Mouse (Mus musculus) layer of hippocampus, postnatal 14 days (tissue): ENCODE measurements around the gene 4930578G10Rik. TPM values are rescaled to one million over a fixed set of nuclear protein-coding genes. Genes with fewer than 3 reads are reported as not detected.
A peak's percentile ranks its signal among the peaks of the same experiment; 100 is the strongest.
"Not testable (repeated sequence)": the region's sequence is repeated elsewhere in the genome, so short reads cannot be mapped to it uniquely, and the experiment has no call there.

Source experiments
- DNase-seq, 2 experiments: peaks; one replicate each; pipeline ENCODE4 v3.0.0; 2021 to 2022; ENCODE audit warnings: low spot score in 2 of 2, mixed read lengths in 1 of 2
- long read RNA-seq, 2 experiments: library from polyadenylated mRNA; stranded (forward); transcript quantifications; one replicate each; pipeline ENCODE4 v2.0.0; 2021
- total RNA-seq, 2 experiments: library from RNA; stranded (reverse); gene quantifications; 2 replicates each; pipeline ENCODE4 v1.2.3; 2021

Gene 4930578G10Rik
- total RNA-seq: 1 to 10 TPM; 1.4 to 2.2 TPM
- long read RNA-seq, experiment 1: 0 reads
- long read RNA-seq, experiment 2, partial matches to known transcripts: 0 of 2 reads
- long read RNA-seq, experiment 2, other reads (novel, unspliced or antisense): 2 of 2 reads

DNA sequence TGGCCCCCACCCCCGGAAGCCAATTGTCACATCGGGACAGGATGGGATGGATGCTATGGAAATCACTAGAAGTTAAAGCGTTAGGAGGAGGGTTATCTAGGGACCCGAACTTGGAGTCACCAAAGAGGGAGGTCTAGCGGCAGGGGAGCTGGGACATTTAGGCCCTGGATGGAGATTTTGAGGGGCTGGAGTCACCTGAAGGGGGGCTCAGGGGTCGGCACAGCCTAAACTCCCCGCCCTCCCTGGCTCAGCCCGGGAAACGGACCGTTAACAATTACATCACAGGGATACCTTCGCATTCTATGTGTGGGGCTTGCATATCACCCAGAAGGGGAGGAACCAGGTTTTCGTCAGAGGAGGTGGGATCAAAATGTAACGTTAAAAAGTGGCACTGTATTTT, at the start of gene 4930578G10Rik:
4930578G10Rik (plus strand) TSS at position 301 of the 400 bp plus-strand sequence.
- not testable (repeated sequence) for DNase-seq

DNA sequence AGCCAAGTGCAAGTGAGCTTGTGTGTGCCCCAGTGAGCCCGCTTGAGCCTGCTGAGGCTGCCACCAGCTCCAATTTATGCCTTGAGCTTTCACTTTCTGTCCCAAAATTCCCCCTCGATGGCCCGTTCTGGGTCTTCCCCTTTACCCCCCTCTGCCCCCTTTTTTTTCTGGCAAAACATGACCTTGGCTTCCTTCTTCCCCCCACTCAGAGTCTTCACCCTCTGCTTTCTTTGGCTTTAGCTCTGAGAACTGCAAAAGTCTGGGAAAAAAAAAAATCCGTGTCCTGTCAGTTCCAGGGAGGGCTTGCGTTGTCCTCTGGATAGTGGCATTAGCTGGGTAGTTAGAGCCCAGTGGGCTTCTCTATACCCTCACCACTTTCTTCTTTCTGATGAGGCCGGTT, 21.1 kb downstream of the 4930578G10Rik start, which contains the start of gene Ccl19:
Ccl19 (minus strand) TSS at position 101 of the 400 bp plus-strand sequence.
- not testable (repeated sequence) for DNase-seq

DNA sequence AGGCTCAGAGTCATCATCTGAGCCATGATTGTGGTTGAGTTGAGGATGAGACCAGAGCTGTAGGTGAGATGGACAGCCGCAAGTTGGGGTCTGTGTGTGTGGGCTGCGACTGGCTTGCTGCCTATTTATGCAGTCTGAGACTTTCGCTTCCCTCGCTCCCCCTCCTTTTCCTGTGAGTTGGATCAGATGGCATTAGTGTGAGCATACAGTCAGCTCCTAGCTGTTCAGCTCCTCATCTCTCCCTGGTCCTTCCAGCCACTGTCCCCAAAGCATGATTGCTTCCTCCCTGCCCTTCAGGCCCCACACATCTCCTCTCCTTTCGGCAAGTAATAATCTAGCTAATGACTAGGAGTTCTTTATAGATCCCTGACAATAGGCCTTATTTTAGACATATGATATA, 38.5 kb downstream of the 4930578G10Rik start, which contains the start of gene Ccl21a:
Ccl21a (minus strand) TSS at position 101 of the 400 bp plus-strand sequence.
- not testable (repeated sequence) for DNase-seq

DNA sequence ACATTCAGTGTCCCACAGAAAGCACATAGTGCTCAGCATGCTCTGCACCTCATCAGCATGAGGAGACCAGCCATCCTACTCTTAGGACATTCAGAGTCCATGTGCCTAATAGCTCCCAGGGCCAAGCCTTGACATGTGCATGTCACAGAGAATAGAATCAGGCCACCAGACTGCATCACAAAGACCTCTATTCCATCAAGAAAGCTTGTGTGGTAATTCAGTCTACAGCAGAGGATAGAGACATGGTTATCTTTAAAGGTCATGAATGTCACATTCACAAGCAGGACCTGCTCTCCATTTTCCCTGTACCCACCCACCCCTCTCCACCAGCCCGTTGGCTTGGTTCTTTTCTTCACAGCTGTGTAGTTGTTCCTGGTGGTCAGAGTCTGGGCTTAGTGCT, 118.4 kb downstream of the 4930578G10Rik start, which contains the start of gene Fam205a1:
Fam205a1 (minus strand) TSS at position 101 of the 400 bp plus-strand sequence.
- not testable (repeated sequence) for DNase-seq

DNA sequence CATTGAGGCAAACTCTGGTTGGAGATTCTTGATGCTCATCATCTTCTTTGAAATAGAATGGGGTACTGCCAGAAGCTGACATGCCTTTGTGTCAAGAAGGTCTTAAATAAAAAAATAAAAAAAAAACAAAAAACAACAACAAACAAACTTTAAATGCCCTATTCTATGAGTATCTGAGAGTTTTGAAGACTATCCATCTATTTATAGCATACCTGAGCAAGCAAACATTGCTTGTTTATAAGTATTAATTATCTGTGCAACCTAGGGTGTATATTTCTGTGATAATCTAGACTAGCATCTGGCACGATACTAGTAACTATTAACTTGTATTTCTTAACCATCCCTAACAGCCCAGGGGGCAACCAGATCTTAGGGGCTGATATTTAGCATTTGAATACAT, 121.3 kb downstream of the 4930578G10Rik start, which contains the start of gene Gm12394:
Gm12394 (minus strand) TSS at position 101 of the 400 bp plus-strand sequence.
- not testable (repeated sequence) for DNase-seq

DNA sequence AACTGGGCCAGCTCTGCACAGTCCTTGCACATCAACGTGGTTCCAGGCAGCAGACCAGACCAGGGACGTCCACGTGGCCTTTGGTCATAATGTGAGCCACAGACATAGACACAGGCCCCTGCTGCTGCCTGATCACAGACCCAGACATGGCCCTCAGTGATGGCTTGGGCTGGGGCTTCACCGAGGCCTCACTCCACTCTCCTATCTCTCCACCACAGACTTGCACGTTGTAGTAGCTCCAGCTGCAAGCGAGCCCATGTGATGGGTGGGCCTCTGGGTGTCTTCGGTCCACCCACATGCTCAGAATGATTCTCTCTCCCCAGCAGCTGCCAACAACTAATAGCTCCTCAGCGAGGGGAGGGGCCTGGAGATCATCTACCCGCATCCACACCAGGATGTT, 125.1 kb downstream of the 4930578G10Rik start:
- not testable (repeated sequence) for DNase-seq

DNA sequence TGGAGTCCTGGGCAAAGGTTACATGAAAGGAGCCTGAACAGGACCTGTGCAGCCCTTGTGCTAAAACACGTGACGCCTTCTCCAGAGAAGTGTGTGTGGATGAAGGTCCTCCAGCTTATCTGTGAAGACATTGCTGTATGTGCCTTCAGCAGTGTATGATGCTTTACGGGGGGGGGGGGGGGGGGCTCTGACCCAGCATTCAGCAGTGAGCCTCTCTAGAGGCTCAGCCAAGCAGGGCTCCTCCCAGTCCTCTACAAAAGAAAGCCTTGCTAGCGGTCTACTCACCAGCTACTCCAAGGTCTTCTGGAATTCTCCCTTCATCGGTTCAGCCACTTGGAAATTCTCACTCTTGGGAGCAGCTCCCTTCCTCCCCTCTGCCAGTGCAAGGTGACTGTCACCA, 128.1 kb downstream of the 4930578G10Rik start:
- DNase-seq: not testable (repeated sequence)

DNA sequence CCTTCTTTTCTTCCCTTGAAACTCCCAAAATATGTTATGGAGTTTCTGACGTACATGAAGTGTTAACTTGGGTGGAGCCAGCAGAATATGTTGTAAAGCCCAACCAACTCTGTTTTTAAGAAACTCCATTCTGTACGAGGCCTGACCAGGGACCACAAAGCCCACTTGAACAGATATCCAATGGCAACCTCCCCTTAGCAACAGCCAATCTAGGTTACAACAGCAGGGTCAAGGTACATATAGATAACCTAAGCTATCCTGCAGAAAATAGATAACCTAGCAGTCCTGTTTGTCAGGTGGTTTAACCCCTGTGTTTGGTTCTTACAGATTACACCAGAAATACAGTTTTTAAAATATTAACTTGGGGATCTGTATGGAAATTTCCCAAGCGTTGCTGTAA, 132.0 kb downstream of the 4930578G10Rik start:
- DNase-seq: no peak

DNA sequence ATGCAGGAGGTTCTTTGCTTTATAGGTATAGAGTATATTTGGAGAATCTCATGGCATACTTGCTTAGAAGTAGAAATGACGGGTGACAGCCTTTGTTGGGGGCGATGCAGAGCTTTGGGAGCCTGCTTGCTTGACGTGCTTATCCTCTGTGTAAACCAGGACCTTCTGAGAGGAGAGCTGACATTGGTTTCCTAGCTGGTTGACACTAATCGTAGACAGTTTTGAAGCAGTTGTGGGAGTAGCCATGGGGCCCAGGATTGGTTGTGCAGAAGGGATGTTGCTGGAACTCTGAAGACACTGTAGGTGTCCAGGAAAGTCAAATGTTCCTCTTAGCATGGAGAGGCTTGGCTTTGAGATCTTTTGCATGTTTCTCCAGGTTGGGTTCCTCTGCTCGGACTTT, 132.8 kb downstream of the 4930578G10Rik start:
- DNase-seq: no peak

DNA sequence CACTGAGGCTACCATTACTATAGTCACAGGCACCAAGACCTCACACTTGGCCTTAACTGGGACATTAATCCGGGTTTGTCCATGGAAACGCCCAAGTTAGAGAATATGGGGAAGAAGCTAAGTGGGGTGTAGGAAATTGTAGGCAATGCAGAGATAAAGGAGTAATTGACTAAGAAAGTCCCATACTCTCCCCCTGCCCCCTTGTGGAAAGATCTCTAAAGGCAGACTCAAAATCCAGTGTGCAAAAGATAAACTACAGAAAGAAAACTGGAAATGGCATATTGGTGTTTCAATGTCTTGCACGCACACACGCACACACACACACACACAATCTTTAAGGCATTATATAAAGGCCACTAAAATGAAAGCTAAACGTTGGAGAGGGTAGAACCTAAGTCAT, 135.4 kb downstream of the 4930578G10Rik start:
- DNase-seq: peak in 1 of 2 experiments; percentile 25

DNA sequence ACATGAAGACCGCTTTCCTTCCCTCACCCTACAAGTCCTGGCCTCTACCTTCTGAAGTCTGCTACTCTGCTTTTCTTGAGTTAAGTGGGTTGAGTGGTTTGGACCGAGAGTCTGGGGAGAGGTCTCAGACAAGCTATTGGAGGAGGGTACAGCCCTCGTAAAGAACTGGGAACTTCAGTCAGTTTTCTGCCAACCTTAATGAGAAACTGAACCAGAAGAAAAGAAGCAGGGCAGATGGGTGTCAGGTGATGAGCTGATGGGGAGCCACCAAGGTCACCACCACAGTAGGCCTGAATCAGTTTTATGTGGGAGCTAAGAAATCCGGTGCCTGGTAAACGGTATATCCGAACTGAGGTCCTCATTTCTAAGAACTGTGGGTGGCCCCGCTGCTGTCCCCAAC, 136.8 kb downstream of the 4930578G10Rik start:
- DNase-seq: no peak

DNA sequence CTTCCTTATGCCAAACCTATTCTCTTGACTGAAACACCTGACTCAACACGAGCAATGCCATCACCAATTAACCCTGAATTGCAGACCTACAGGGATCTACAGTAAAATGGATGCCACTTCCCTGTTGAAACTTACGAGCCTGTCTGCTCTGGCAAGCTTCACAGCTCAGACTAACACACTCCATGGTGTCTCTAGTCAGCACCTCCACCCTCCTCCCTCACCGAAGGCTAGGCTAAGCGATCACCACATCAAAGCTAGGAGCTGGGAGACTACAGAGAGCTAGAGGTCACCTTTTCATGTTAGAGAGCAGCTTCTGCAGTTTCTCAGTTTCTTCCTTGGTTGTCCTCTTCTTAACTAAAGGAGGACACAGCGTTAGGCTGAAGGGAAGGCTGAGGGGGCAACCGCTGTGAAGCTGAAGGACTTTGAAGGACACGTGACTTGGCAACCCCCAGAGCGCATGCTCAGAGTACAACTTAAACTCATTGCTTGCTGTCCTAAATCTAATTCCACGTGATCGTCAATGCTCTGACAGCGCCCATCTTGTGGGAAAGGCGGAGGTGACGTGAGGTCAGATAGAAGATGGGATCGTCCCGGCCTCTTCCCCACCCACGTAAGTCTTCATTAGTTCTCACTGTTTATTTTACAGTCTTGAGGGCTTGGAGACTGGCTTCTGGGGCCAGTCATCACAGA, 137.5 kb downstream of the 4930578G10Rik start:
- DNase-seq: no peak

DNA sequence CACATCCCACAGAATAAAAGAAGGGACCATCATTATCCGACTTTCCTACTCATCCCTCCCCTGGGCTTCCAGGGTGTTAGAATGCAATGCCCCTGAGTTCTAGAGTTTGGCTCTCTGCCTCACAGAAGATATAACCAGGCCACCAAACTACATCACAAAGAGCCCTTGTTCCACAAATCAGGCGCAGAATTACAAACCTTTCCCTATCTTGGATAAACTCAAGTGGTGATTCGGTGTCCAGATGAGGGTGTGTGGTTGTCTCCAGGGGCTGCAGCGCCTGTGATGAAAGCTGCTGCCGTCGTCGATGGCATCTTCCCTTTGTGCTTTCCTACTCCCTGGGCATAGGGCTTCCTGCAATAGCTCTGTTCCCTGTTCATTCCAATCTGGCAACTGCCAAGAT, 138.8 kb downstream of the 4930578G10Rik start, which contains the start of gene Fam205c:
Fam205c (minus strand) TSS at position 101 of the 400 bp plus-strand sequence.
- DNase-seq: no peak

DNA sequence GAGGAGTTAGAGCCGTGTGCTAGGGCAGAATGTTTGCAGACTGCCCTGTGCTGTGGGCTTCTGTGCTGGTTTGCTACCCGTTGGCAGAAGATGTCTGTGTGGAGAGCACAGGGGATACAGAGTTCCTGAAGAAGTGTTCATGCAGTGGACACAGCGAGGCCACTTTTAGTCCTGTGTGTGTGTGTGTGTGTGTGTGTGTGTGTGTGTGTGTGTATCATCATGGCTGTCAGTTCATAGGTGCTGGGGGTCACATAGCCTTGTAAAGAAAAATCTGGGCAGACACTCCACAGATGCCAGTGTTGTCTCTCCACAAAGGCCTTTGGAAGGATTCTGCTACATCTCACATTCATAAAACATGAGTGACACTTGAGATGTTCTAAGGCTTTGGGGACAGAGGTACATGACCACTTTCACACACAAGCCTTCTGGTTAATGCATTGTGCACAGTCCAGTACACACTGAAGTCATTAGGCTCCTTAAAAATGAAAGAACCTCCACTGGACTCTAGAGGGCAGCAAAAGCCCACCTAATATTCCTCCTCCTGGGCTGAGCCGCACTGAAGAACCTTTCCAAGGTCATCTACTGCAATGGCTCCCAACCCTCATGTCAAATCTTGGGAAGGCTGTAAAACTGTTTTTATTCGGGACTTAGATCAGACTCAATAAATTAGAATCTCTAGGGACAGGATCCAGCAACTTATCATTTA, 141.4 kb downstream of the 4930578G10Rik start:
- peak; percentile 37 to 73 for DNase-seq

DNA sequence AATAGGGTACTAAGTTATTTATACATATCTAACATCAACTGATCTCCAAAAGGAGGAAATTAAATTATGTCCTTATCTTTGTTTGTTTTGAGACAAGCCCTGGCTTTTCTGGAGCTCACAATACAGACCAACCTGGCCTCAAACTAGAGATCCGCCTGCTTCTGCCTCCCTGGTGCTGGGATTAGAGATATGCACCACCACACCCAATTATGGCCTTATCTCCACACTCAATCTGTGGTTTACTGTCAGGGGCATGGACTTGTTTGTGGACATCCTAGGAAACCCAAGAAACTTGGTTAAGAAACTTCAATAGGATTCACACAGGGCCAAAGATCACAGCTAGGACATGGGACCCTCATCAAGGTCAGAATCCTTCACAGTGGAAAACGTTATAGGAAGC, 142.3 kb downstream of the 4930578G10Rik start:
- no peak for DNase-seq

DNA sequence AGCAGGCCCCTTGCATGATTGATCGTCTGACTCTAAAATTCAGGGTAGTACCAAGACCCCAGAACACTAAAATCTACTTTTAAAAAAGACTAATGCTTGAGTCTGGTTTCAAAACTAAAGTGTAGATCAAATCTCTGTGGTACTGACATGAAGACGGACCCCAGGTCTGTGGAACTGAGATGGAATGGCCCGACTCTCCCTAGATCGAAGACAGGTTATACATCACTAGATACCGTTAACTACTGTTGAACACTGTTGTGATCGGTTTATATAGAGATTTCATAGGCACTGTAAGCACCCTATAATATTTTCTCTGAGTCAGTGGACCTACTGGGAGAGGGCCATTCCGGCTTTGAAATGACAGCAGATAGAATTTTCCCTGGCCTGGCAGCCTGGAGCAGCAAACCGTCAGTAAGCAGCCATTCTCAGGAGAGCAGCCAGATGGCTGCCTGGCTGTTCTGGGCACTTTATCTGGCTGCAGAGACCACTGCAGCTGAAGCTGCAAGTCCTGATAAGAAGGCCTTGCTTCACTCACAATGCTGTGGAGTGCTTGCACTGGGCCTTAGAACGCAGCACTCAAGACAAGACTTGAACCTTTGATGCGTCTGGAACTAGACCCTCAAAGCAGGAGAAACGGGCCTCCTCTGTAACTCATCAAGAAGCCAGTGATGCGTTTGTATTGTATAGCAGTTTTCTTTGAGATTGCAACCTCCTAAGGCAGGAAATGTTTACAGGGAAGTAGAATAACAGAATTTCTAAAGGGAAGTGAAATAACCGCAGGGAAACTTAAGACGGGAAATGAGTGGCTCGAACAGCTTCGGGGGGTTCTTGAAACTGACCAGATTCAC, 144.7 kb downstream of the 4930578G10Rik start:
- no peak for DNase-seq

DNA sequence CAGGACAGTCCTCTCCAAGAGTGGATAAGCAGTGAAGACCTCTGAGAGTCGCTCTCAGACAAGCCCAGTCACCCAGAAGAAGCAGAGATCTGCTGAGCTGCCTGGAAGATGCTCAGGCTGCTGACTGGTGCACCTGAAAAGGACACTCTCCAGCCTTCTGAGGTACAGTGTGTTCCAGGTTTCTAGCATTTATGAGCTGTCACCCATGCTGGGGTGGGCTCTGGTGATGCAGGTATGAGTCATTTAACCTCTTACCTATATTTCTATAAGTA, 145.3 kb downstream of the 4930578G10Rik start:
- DNase-seq: no peak

DNA sequence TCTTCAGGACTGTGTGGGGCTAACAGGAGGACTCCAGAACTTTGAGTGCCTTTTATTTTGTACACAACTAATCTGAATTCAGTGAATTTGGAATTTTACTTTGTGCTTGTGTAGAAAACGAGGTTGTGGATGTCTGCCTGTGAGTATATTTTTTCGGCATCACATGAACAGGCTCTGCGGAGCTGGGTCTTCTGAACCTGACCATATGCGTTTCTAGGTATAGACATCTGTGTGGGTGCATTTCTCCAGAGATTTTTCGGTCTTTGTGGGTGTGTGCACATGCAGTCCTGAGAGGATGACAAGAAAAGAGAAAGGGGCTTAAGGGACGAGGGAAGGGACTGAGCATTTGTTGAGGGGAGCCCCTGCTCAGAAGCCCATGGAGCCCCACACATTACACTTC, 151.6 kb downstream of the 4930578G10Rik start:
- no peak for DNase-seq

DNA sequence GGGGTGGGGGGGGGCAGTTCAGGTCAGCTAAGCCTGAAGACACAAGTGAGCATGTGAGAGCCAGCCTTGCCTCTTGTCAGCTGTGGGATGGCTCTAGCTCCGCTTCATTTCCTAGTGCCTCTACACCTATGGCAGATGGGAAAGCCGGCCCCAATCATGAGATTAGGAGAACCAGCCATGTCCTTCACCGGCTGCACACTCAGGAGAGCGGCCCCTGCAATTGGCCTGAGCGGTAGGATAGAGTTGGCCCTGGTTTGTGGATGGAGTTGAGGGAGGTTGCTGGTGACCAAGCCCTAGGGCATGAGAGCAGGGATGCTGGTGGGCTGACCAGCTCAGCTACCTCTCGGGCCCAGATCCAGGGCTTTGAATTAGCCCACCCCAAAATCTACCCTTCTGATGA, 153.5 kb downstream of the 4930578G10Rik start:
- no peak for DNase-seq

DNA sequence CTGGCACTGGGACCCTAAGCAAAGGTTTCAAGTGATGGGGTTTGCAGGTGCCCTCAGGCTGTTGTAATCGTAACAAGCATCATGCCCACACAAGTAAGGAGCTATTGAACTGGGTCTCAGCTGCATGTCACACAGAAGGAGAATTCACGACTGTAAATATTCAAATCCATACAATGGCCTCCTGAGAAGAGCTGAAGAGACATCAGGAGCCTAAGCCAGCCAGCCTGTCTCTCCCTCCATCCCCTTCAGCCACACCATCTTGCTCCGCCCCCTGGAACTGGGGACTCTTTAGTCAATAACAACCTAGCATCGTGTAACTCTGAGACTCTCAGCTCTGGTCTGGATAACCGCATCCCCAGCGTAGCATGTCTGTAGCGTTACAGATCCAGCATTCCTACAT, 155.8 kb downstream of the 4930578G10Rik start:
- no peak for DNase-seq

DNA sequence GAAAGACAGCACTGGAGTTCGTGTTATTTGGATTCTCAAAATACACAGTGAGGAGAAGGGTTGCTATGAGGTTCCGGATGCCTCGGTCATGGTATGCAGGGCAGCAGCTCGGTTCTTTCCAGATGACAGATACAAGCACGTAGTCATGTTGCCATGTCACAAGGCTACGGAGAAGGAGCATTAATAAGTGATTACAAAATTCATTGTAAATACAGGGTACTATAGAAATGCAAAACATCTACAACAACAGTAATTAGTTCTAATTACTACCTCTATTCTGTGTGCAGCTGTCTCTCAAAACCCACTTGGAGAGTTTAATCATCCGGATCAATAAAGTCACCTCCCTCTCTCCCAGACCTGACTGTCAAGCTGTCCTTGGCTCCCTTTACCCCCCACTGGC, 159.8 kb downstream of the 4930578G10Rik start:
- no peak for DNase-seq
